Mouse (Mus musculus): ENCODE data around the gene Nr1i2. TPM values are rescaled to one million over a fixed set of nuclear protein-coding genes. Genes with fewer than 3 reads are reported as not detected.
"Not testable (repeated sequence)": the region's sequence is repeated elsewhere in the genome, so short reads cannot be mapped to it uniquely, and the experiment has no call there.

Nr1i2 gene
- polyA plus RNA-seq (2016; fragmentation: Nextera tagmentation; extraction: Ambion mirVana), result not detected in 2 replicates

DNA sequence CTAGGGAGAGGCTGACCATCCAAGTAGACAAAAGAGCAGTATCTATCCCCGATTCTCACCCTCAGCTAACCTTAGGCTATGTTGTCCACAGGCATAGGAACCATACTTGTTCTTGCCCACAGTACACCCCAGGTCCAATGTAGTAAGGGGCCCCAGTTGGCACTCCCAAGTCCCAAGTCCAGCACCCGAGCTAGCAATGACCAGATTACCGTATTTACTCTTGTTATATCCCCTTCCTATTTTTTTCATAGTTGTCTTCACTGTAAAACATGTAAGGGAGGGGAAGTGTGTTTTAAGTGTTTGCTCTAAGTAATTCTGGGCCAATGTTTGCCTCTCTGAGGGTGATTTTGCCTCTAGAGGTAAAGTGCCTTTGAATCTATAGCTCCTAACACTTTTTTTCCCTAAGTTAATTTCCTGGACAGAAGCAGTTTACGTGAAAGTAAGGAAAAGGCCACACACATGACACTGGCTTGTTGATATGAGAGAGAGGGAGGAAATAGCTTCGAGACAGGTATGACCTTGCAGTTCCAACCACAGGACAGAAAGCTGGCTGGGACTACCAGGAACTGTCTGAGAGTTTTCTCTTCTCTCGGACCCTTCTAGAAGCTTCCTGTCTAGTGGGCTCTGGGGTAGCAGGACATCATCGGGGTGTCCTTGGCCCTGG lies at the start of gene Nr1i2:
Gene Nr1i2, minus strand, starts transcription at position 140 of the 664 bp plus-strand sequence.
- Histone ChIP-seq H3K9me3 (no peaks in the 10 kb centered on the region), H3K4me2 (replicated peaks) (no peak within 1 kb of the TSS), H3K4me3 (no peak within 1 kb of the TSS), H3K36me3 (no peaks in the 10 kb centered on the region), H3K4me1 (no peaks in the 10 kb centered on the region), H3K9ac (replicated peaks) (no peak within 1 kb of the TSS), H3K27ac (replicated peaks) (no peak within 1 kb of the TSS), H3K27me3 (no peaks in the 10 kb centered on the region)
- no peak for ATAC-seq (ENCODE audit: low FRiP score, low read depth)
- 74% methylated on average over 7 of the region's 7 CpGs for WGBS

DNA sequence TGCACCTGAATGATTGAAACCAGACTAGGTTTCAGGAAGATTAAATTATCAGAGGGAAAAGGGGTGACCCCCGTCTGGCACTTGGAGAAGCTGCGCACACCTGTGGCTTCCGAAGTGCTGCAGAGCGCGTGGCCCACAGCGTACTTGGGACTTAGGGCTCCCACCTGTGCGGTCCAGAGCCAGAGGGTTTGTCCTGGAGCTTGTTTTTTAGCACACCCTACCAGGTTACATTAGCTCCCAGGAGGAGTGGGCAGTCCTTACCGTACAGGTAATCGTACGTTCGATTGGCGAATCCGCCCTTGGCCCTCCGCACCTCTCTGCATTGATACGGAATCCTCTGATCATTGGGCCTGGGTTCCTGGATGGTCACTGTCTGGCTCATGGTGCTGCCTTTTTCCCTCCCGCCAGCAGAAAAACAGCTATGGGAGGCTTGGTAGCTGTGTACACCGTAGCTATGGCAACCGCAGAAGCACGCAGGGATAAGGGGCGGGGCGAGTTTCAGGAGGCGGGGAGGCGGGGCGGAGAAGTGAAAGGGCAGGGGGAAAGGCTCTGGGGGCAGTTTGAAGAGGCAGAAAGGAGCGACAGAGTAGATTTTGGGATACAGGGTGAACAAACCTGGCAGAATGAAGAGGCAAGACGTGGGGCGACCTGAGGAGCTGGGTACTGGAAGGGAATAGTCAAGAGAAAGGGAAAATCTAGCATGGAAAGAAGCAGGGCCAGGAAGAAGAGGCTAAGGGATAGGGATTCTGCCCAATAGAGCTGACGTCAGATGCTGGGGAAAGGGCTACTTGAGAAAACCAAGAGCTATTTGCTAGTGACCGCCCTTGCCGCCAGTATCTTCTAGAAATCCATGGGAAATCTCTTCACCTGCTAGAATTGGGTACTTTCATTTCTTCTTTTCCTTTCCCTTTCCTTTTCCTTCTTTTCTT lies 47.0 kb upstream of the Nr1i2 start, which contains the start of gene Maats1:
Gene Maats1, minus strand, starts transcription at position 748 of the 929 bp plus-strand sequence.
- Histone ChIP-seq H3K4me1 (peaks cover 9% of the 10 kb centered on the region), H3K27me3 (no peaks in the 10 kb centered on the region), H3K9ac (replicated peaks) (peak within 1 kb of the TSS; percentile 48), H3K9me3 (no peaks in the 10 kb centered on the region), H3K4me2 (replicated peaks) (peak within 1 kb of the TSS; percentile 58), H3K27ac (replicated peaks) (peak within 1 kb of the TSS; percentile 26; the same call in 1 of the 2 replicates), H3K4me3 (peak within 1 kb of the TSS; percentile 35), H3K36me3 (no peaks in the 10 kb centered on the region)
- 7% methylated on average over 30 of the region's 30 CpGs for WGBS
- ATAC-seq (ENCODE audit: low FRiP score, low read depth), result peak; percentile 96

DNA sequence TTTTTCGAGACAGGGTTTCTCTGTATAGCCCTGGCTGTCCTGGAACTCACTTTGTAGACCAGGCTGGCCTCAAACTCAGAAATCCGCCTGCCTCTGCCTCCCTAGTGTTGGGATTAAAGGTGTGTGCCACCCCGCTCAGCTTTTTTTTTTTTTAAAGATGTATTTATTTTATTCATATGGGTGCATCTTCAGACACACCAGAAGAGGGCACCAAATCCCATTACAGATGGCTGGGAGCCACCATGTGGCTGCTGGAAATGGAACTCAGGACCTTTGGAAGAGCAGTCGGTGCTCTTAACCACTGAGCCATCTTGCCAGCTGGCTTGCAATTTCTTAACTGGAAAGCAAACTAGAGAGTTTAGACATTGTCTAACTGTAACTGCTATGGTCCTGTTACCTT lies 43.5 kb upstream of the Nr1i2 start:
- H3K36me3 ChIP-seq; H3K27me3 ChIP-seq; H3K4me2 ChIP-seq (replicated peaks); ATAC-seq (ENCODE audit: low FRiP score, low read depth); H3K4me3 ChIP-seq; H3K9ac ChIP-seq (replicated peaks); H3K9me3 ChIP-seq; H3K4me1 ChIP-seq; H3K27ac ChIP-seq (replicated peaks): not testable (repeated sequence)
- 87% methylated on average over 4 of the region's 4 CpGs for WGBS

DNA sequence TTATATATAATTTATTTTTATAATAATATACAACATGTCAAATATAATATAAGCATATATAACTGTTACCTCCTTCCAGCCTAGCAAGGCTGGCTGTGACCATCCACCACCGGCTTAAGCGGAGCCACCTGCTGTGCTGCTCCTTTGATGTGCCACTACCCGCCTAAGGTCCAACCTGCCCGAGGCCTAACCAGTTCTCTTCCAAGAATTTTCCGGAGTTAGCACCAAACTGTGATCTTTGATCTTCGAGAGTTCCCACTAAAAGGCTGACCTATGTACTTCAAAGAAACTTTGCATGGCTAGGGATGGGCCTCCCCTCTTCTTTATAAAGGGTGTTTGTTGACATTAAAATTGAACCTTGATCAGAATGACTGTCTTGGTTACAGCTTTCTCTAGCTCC lies 39.8 kb upstream of the Nr1i2 start:
- Histone ChIP-seq H3K36me3 (no peaks in the 10 kb centered on the region), H3K9me3 (no peaks in the 10 kb centered on the region), H3K4me3 (no peak overlapping the region), H3K27ac (replicated peaks) (no peak overlapping the region), H3K4me1 (no peaks in the 10 kb centered on the region), H3K27me3 (no peaks in the 10 kb centered on the region), H3K4me2 (replicated peaks) (no peak overlapping the region), H3K9ac (replicated peaks) (no peak overlapping the region)
- 48% methylated on average over 6 of the region's 6 CpGs for WGBS
- no peak for ATAC-seq (ENCODE audit: low FRiP score, low read depth)

DNA sequence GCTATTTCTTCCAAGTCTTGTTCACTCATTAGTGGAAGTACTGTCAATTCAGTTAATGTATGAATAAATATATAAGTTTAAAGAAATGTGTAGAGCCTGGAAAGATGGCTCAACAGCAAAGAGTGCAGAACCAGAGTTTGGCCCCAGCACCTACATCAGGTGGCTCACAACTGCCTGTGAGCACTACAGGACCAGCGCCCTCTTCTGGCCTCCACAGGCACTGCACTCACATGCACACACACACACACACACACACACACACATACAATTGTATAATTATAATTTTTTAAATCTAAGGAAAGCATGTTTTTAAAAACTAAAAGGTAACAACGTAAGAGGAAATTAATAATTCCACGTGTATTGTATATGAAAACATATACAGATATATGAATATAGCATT lies 34.7 kb upstream of the Nr1i2 start:
- Histone ChIP-seq H3K4me3 (no peak overlapping the region), H3K9me3 (peaks cover 2% of the 10 kb centered on the region; the same call in 1 of the 2 replicates), H3K27me3 (no peaks in the 10 kb centered on the region), H3K4me2 (replicated peaks) (no peak overlapping the region), H3K36me3 (no peaks in the 10 kb centered on the region), H3K9ac (replicated peaks) (no peak overlapping the region), H3K27ac (replicated peaks) (no peak overlapping the region), H3K4me1 (no peaks in the 10 kb centered on the region)
- no peak for ATAC-seq (ENCODE audit: low FRiP score, low read depth)
- whole genome bisulfite sequencing, result 82% methylated on average over 3 of the region's 3 CpGs

DNA sequence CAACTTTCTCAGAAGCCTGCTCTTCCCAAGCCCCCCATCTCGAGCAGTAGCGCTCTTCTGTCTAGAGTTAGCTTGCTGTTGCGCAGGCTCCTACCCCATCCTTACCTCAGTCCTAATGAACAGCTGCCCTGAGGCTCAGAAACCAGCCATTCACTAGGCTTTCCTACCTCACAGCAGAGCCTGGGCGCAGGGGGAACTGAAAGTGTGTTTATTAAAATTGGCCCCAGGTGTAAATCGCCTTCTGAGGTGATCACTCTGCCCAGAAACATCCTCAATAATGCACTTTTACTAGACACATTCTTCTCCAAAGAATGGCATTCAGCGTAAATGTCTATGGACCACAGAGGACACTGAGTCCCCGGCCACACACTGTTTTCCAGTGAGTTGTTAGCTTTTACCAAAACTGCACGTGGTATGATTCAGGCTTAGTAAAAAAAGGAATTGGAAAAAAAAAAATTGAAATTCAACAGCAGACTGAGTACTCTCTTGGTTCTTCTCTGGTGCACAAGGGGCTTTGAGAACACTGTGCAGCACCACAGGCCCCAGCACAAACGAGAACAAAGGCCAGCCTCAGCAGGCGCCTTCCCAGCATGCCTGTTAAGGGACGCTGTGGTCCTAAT lies 32.3 kb upstream of the Nr1i2 start:
- H3K4me2 ChIP-seq (replicated peaks), result no peak overlapping the region

DNA sequence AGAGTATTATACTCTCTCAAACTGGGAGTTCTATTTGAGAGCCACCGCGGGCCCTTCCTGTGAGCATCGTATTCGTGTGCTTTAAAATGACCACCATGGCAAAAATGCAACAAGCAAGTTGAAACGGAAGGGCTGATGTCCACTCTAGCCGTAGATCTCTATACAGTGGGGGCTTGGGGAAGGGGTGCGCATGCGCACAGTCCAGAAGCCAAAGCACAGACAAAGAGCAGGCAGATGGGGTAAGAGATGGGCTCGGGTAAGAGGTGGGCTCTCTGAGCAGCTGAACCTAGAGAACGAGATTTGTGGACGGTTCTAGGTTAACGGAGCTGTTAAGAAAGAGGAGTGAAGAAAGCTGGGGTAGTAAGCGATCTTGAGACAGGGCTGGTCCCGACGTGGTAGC lies 29.7 kb upstream of the Nr1i2 start:
- Histone ChIP-seq H3K27ac (replicated peaks) (no peak overlapping the region), H3K9ac (replicated peaks) (no peak overlapping the region), H3K27me3 (no peaks in the 10 kb centered on the region), H3K4me1 (0 out of 2 replicates have a peak, but pooled peaks cover 3% of the 10 kb centered on the region), H3K4me2 (replicated peaks) (no peak overlapping the region), H3K4me3 (no peak overlapping the region), H3K9me3 (peaks cover 1% of the 10 kb centered on the region; the same call in 1 of the 2 replicates), H3K36me3 (no peaks in the 10 kb centered on the region)
- 91% methylated on average over 15 of the region's 15 CpGs for WGBS
- ATAC-seq (ENCODE audit: low FRiP score, low read depth), result no peak

More for the DNA sequence above, 32.3 kb upstream of the Nr1i2 start:
- Histone ChIP-seq H3K9me3 (peaks cover 2% of the 10 kb centered on the region; the same call in 1 of the 2 replicates), H3K36me3 (no peaks in the 10 kb centered on the region), H3K9ac (replicated peaks) (no peak overlapping the region), H3K27me3 (no peaks in the 10 kb centered on the region), H3K4me3 (no peak overlapping the region), H3K4me1 (no peaks in the 10 kb centered on the region), H3K27ac (replicated peaks) (no peak overlapping the region)
- 82% methylated on average over 11 of the region's 11 CpGs for WGBS
- no peak for ATAC-seq (ENCODE audit: low FRiP score, low read depth)

DNA sequence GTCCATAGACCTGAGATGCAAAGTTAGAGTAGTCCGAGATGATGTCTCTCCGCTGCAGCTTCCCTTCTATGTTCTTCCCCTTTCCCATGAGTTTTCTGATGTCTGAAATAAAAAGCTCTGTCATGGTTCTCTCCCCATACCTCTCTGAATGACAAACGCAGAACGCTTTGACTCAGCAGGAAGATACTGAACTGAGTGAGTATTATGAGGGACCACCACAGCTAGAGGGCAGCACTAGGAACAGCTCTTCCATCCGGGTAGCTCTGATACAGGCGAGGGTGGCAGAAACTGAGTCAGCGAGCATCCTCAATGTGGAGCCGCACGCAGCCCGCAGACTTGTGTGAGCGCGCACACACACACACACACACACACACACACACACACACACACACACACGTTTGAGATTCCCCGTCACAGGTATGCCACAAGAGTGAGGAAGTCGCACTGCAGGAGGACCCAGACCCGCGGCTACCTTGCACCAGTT lies 26.9 kb upstream of the Nr1i2 start:
- H3K4me2 ChIP-seq (replicated peaks), result peak overlapping the region; percentile 51
- no peak overlapping the region for H3K27ac ChIP-seq (replicated peaks)
- H3K9me3 ChIP-seq, result no peaks in the 10 kb centered on the region
- H3K9ac ChIP-seq (replicated peaks), result peak overlapping the region; percentile 46; the same call in 1 of the 2 replicates
- WGBS, result 27% methylated on average over 16 of the region's 17 CpGs
- peak; percentile 69 for ATAC-seq (ENCODE audit: low FRiP score, low read depth)
- H3K36me3 ChIP-seq, result no peaks in the 10 kb centered on the region
- peak overlapping the region; percentile 26; the same call in 1 of the 2 replicates for H3K4me3 ChIP-seq
- H3K27me3 ChIP-seq, result no peaks in the 10 kb centered on the region
- H3K4me1 ChIP-seq, result 0 out of 2 replicates have a peak, but pooled peaks cover 3% of the 10 kb centered on the region

DNA sequence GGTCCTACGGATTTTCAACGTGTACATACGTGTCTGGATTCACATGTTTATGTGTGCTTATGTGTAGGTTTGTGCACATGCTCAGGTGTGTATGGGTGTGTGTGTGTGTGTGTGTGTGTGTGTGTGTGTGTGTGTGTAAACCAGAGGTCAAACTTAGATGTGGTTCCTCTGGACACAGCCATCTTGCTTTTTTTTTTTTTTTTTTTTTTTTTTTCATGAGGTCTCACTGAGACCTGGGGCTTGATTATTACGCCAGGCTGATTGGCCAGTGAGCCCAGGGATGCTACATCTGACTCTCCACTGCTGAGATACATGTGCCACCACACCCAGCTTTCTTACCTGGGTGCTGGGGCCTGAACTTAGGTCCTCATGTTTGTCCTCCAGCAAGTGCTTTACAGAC lies 24.5 kb upstream of the Nr1i2 start:
- no peak for ATAC-seq (ENCODE audit: low FRiP score, low read depth)
- Histone ChIP-seq H3K36me3 (no peaks in the 10 kb centered on the region), H3K4me2 (replicated peaks) (no peak overlapping the region), H3K27me3 (no peaks in the 10 kb centered on the region), H3K9me3 (no peaks in the 10 kb centered on the region), H3K4me3 (no peak overlapping the region), H3K27ac (replicated peaks) (no peak overlapping the region), H3K9ac (replicated peaks) (no peak overlapping the region), H3K4me1 (0 out of 2 replicates have a peak, but pooled peaks cover 3% of the 10 kb centered on the region)
- 94% methylated on average over 4 of the region's 4 CpGs for WGBS

DNA sequence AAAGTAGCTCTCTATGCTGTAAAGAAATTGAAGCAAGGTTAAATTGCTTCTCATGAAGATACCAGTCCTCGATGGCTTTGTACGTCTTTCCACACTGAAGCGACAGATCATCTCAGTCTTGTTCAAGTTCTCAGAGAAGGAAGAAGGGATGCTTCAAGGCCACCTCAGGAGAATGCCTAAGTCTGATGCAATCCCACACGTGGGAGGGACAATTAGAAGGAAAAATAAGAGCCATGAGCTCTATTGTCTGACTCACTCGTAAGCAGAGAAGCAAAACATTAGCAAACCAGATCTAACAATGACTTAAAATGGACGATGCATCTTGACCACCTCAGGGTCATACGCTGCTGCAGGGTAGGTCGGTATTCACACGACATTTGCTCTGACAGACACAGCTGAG lies 23.9 kb upstream of the Nr1i2 start:
- H3K27me3 ChIP-seq, result no peaks in the 10 kb centered on the region
- ATAC-seq (ENCODE audit: low FRiP score, low read depth), result no peak
- no peaks in the 10 kb centered on the region for H3K9me3 ChIP-seq
- no peak overlapping the region for H3K4me2 ChIP-seq (replicated peaks)
- 0 out of 2 replicates have a peak, but pooled peaks cover 3% of the 10 kb centered on the region for H3K4me1 ChIP-seq
- H3K9ac ChIP-seq (replicated peaks), result no peak overlapping the region
- H3K36me3 ChIP-seq, result no peaks in the 10 kb centered on the region
- H3K4me3 ChIP-seq, result no peak overlapping the region
- no peak overlapping the region for H3K27ac ChIP-seq (replicated peaks)
- WGBS, result 80% methylated on average over 9 of the region's 9 CpGs

DNA sequence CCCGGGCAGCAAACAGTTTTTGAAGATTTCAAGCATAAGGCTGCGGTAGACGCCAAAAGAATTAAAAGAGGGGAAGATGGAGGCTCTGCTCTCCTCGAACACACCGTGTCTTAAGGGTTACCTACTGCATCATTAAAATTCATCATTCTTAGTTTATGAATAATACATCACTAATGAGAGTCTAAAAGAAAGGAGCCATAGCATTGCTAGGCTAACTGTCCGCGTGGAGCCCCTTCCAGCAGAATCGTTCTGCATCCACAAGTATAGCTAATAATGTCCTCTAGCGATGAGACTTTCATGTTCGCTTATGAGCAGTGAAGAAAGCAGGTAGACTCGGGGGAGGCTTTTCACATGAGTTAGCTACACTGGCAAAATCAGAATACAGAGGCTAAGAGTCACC lies 13.6 kb upstream of the Nr1i2 start:
- Histone ChIP-seq H3K27me3 (no peaks in the 10 kb centered on the region), H3K27ac (replicated peaks) (peak overlapping the region; percentile 58), H3K4me3 (no peak overlapping the region), H3K9me3 (no peaks in the 10 kb centered on the region), H3K4me2 (replicated peaks) (peak overlapping the region; percentile 13; the same call in 1 of the 2 replicates), H3K9ac (replicated peaks) (no peak overlapping the region), H3K4me1 (peaks cover 13% of the 10 kb centered on the region), H3K36me3 (no peaks in the 10 kb centered on the region)
- no peak for ATAC-seq (ENCODE audit: low FRiP score, low read depth)
- 69% methylated on average over 11 of the region's 11 CpGs for WGBS

Data from midbrain, embryonic 12.5 days (tissue).